Mouse (Mus musculus) gastrocnemius, postnatal 25 days (tissue): ENCODE results near the gene Fh1. TPM values are rescaled to one million over a fixed set of nuclear protein-coding genes. Genes with fewer than 3 reads are reported as not detected.

Experiments used
- DNase-seq: peaks from one replicate; pipeline ENCODE4 v3.0.0; 2022
- long read RNA-seq, 2 experiments: library from polyadenylated mRNA; stranded (forward); transcript quantifications; one replicate each; pipeline ENCODE4 v2.0.0; 2021
- total RNA-seq, 2 experiments: library from RNA; stranded (reverse); gene quantifications; 1 replicate in 1 of 2; 2 replicates in 1 of 2; pipeline ENCODE4 v1.2.3; 2021

Gene Fh1
- total RNA-seq: 100 to 1,000 TPM; 273 to 299 TPM
- long read RNA-seq, experiment 1, transcript Fh1-201 (10 exons, 2,636 nt): major isoform, 568 of 847 reads
- long read RNA-seq, experiment 1, transcript Fh1-202 (2 exons, 539 nt): minor isoform, 9 of 847 reads
- long read RNA-seq, experiment 1, transcript Fh1-203 (3 exons, 936 nt): minor isoform, 247 of 847 reads
- long read RNA-seq, experiment 1, partial matches to known transcripts: 12 of 847 reads
- long read RNA-seq, experiment 1, other reads (novel, unspliced or antisense): 11 of 847 reads
- long read RNA-seq, experiment 2, transcript Fh1-203 (3 exons, 936 nt): minor isoform, 153 of 776 reads
- long read RNA-seq, experiment 2, transcript Fh1-201 (10 exons, 2,636 nt): major isoform, 594 of 776 reads
- long read RNA-seq, experiment 2, partial matches to known transcripts: 10 of 776 reads
- long read RNA-seq, experiment 2, other reads (novel, unspliced or antisense): 16 of 776 reads

DNA sequence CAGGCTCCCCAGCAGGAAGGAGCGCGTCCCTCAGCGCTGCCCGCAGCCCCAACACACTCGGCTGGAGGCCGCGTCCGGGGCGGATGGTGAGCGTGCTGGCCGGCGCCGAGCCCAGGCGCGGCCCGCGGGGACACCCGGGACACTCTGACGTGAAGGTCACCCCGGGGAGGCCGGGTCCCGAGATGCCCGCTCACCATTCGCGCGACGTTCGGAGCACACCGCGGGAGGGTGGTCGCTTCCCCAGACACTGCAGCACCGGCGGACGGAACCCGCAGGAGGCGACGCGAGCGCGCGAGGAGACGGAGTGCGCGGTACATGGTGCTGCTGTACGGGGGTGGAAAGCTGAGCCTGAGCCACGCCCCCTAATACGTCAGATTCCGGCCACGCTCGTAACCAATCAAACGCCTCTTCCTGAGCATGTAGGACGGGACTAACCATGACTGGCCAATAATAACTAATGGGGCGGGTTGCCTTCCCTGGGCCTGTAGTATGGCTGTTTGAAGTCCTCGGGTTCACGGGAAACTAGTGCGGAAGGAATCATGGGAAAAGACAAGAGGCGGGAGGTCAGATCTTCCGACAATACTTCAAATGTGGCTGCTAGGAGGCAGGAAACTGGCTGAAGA lies at the start of gene Fh1:
Gene Fh1 (minus strand): TSS at position 379 of the 623 bp plus-strand sequence.
- peak; percentile 96 for DNase-seq

DNA sequence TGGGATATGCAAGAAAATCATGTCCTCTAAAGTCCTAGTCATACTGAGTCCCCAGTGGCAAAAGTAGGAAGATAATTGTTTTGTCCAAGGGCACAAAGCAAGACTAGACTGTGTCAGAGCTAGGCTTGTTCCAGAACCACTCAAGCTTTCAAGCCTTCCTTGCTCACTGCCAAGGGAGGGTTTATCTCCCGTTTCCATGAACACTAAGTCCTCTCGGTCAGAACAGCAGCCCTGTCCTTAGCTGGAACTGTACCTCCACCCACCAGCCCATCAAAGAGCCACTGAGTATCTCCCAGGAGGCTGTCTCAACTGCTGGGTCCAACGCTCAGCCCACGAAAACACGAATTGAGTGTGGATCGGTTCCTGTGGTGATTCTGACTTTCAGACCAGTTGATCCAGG lies 49.7 kb upstream of the Fh1 start:
- no peak for DNase-seq

DNA sequence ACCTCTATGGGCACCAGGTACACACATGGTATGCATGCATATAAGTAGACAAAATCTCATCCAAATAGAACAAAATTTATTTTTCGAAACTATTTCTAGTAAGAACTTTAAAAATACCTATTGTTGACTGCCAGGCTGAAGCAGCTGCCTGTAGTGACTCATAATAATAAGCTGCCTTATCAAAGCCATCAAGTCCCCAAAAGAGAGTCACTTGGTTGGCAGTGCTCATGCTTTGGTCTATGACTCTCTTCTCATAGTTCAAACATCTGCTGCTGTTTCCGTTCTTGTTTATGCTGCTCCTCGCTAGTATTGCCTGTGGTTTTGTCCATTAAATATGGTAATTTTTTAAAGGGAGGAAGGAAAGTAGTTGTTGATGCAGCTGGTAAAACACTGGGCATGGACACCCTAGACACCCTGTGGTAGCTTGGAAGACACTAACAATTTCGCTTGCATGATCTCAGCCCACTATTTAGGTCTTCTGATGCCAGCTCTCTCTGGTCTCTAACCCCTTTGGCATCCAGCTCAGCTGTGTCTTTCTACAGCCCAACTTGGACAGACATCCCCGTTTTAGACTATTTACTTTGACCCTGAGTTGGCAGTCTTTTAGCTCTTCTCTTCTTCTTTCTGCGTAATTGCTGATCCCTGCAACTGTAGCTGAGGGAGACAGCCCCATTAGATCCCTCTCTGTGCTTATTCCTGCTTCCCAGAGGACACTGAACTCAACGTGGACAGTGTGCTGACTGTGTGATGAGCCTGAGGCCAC lies 48.3 kb upstream of the Fh1 start:
- DNase-seq: no peak

DNA sequence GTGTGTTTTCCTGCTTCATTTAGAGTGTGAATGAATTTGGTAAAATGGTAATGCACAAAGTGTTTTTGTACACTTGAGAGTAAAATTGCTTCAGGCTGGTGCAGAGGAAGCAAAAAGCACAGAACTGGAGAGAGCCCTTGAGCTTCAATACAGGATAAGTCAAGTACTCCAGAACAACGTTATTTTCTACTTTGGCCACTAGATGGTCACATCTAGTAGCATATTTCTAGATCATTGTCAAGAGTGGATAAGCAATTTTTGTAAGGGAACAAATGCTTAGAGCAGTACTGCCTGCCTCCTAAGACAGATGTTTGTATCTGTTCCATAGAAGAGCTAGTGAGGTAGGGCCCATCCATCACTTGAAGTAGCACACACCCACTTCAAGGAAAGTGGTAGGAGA lies 46.2 kb upstream of the Fh1 start:
- no peak for DNase-seq

DNA sequence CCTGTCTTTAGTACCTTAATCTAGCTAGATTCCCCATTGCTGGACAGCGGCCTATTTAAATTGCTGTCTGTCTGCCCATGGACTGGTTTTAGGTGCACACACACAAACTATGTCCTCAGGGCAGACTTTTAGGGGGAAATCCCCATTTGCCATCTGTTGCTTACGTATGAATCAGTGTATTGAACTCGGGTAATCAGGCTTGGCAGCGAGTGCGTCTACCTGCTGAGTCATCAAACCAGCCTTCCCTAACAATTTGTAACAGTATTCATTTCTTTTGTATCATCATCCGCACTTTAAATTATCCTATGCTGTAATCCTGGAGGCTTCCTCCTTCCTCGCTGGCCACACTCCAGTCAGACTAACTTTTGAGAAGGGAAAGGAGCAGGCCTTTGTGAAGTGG lies 44.6 kb upstream of the Fh1 start:
- no peak for DNase-seq

DNA sequence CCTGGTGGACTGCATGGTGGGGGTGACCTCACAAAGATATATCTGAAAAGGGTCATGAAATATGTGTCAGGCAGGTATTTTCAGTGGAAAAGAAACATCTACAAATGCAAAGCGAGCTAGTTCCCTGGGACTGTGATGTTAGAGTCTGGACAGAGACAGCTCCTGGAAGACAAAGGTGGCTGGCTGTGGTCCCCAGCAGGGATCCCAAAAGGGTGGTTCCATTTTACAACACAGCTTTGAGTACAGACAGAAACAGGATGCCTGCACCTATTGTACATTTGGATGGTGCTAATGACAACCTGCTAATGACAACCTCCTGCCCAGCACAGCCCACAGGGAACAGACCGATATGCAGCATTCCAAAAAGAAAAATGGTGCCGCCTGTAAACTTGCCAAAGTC lies 44.0 kb upstream of the Fh1 start:
- DNase-seq: no peak

DNA sequence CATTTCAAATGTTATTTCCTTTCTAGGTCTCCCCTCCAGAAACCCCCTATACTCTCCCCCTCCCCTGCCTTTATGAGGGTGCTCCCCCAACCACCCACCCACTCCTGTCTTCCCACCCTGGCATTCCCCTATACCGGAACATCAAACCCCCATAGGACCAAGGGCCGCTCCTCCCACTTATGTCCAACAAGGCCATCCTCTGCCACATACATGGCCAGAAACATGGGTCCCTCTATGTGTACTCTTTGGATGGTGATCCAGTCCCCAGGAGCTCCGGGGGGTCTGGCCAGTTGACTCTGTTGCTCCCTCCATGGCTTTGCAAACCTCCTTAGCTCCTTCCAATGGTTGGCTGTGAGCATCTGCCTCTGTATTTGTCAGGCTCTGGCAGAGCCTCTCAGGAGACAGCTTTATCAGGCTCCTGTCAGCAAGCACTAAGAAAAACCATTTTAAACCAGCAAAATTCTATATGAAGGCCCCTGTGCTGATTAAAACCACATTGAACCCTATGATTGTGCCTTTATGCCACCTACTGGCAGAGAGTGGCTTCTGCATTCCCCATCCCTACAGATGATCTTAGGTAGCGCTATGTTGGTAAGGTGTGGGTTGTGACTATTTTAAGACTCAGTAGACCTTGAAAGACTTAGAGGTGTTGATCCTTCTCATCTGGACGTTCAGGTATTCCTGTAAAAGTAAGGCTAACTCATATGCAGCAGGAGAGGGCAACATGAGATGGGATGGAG lies 43.4 kb upstream of the Fh1 start:
- DNase-seq: no peak

DNA sequence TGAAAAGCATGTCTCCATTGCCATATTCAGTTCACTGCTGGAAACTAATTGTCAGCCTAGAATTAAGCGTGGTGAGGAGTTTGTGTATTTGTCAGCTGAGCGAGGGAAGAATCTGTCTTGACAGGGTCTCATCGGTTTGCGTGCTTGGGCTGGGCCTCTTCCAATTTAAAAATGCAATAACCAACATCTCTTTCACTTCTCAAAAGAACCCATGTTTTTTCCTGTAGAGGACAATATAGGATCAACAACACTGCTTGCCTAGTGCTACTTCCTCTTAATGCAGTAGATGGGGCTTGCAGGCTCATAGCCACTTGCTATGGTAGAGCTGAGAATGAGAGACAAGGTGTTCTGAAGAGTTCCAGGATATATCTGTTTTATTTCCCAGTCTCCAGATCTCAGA lies 34.5 kb upstream of the Fh1 start:
- DNase-seq: no peak

DNA sequence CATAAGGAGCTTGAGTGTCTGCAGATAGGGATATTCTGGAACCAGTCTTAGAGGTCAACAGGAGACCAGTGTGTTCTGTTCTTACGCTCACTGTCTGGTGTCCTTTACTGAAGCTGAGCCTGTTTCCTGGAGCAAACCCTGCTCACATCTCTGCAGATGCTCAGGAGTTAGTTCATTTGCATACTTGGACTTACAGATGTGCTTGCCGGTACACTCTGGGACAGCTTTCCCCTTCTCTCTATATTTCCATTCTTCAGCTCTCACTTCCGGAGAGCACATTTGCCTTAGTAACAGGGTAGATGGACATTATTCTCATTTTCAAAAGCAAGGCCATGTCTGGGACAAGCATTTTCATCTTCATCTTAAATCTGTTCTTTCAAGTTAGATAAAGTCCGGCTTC lies 23.2 kb upstream of the Fh1 start:
- no peak for DNase-seq

DNA sequence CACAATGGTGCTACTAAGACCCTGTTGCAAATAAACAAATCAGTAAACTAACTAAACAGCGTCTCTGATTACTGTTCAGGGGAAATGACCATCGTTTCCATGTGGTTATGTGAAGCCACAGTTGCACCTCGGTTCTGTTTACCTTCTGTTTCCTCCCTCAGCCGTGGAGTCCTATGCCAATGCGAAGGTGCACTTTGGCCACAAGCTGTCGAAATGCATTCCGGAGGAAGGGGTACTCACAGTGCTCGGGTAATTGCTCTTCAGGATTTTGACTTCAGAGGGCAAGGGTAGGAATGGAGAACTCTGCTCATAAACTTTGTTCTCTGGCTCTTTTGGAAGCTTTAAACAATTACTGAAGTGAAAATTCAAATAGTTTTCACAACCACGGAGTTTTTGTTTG lies 21.5 kb upstream of the Fh1 start:
- no peak for DNase-seq

DNA sequence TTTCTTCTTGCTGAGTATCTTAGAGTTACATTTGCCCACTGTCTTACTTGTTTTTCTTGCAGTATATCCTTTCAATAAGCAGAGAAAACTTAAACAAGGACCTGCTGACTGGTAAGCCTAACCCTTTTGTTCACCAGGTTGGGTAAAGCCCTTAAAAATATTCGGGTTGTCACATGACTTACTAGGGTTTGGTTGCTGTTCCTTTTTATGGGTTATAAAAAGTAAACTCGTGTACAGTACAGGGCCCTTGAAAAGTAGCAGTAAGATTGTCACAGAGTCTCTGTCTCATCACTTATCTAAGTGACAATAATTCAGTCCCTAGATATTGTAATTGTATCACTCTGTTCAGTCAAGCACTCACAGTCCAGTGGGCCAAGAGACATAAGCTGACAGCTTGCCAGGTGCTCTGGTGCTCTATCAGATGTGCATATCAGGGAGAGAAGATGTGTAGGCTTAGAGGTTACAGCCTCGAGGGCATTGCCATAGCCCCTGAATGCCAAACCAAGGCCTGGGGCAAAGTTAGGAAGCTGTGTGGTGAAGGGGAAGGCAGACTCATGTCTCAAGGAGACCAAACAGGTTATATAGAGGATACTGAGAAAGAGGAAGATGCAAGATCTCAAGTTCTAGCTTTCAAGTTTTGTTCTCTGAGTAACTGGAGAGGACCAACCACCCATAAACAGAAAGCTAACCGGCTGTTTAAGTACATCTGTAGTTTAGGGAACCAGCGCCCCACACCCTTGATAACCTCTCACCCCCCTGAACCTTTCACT lies 18.2 kb upstream of the Fh1 start:
- no peak for DNase-seq

DNA sequence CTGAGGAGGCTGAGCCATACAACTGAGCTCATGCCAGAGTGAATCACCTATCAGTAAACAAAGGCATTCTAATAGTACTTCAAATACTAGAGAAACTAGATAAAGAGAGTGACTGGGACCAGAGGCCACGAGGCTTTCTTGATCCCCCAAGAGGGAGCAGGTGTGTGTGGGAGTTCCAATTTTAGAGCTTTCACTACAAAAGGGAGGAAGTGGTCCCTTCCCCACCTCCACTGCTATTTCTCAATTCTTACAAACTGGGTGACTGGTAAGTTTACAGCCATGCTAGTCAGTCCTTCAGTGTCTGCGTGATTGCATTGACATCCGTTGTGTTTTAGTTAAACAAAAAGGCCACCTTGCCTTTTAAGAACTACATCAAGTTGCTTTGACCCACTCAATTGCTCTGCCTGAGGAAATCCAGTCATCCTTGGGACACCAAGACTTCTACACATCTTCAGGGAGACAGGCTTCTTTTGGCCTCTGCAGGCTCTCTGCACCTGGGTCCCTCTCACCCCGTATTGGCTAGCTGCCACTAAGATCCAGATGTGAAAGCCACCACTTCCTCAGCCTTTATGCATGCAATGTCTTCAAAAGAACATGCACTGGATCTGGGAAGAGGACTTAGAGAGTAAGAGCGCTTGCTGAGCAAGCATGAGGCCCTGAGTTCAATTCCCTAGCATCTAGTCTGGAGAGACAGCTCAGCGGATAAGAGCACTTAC lies 15.2 kb upstream of the Fh1 start:
- no peak for DNase-seq

DNA sequence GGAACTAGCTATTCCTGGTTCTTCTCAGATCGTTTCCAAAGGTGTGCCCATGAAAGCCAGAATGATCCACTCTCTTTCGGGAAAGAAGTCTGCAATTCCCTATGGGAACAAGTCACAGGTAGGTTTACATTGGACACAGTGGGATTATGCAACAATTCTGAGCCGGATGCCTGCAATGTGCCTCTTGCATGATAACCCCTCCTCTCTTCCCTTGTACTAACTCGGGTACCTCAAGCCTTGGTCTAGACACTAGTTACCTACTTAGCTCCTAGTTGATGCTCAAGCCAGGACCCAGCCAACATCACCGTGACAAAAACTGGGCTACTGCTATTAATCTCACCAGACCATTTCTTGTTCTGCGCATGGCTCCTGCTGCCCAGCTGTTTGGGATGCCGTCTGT lies 13.6 kb upstream of the Fh1 start:
- no peak for DNase-seq

DNA sequence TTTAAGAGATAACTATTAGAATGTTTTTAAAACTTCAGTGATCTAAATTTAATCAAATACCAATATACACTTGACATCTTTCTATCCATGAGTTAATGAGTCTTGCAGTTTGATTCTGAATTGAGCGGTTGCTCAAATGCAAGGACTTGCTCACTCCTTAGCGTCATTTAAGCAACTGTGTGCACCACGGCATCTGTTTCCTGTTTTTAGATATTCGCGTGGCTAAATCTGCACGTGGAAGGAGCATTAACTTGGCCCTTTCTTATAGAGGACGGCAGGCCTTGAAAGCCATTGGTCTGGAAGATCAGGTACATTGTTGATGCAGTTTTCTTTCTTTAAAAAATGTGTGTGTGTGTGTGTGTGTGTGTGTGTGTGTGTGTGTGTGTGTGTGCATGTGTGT lies 12.2 kb upstream of the Fh1 start:
- DNase-seq: no peak

DNA sequence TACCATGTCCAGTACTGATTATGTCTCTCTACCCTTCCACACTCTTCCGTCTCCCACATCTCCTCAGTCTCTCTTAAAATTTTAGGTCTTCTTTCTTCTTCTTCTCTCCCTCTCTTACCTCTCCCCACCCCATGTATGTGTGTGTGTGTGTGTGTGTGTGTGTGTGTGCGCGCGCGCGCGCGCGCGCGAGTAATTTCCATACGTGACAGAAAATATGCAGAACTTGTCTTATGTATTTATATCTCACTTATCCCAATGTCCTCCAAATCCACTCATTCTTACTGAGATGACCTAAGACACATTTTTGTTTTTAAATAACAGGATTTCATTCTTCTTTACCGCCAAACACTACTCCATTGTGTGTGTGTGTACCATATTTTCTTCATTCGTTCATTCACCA lies 7.0 kb upstream of the Fh1 start:
- no peak for DNase-seq

DNA sequence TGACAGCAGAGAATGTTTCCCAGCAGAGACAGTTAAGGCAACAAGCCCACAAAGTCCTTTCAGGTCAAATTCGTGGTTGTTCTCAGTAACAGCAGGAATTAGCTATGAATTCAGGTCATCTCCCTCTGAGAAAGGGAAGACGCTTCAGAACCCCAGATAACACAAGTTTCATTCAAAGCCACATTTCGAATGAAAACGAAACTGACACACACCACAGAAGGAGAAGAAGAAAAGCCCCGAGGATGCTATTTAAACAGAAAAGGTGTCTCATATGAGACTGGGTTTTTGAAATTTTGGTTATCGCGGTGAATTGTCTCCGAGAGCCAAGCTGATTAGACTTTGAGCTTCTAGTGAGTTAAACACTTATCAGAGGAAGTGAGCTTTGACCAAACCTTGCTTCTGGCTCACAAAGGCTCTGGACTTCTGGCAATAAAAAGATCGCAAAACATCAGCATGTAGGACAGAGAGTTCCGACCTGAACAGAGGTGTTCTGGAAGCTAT lies 6.3 kb upstream of the Fh1 start:
- DNase-seq: no peak

DNA sequence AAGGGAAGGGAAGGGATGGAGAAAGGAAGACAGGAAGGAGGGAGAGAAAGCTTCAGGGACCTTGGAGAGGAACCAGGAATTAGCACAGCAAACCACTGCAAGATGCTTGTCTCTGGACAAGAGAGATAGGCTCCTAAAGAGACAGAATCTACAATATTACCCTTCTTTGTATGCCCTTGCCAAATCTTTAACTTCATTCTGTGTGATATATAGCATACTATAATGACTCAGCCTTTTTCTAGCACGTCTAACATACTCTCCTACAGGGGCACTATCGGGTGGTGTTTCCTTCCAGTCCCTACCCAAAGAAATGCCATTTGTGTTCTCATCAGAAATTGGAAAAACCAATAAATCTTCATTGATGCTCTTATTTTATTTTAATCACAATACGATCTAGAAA lies 5.6 kb upstream of the Fh1 start:
- no peak for DNase-seq

DNA sequence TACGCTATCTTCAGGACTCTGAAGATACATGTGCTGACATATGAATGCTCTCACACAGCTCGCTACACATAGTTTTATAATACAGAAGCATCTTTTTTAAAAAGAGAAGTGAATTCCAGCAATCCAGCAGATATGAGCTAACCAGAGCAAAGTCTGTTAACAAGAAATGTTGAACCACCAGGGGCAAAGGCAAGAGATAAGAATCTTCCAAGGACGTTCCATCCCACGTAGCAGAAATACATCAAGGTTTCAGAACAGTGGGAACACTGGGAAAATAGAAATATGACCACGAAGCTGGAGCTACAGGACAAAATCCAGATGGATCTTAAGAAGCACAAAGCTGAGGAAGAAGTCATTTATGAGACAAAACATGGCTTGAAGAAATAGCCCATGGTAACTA lies 4.9 kb upstream of the Fh1 start:
- no peak for DNase-seq

DNA sequence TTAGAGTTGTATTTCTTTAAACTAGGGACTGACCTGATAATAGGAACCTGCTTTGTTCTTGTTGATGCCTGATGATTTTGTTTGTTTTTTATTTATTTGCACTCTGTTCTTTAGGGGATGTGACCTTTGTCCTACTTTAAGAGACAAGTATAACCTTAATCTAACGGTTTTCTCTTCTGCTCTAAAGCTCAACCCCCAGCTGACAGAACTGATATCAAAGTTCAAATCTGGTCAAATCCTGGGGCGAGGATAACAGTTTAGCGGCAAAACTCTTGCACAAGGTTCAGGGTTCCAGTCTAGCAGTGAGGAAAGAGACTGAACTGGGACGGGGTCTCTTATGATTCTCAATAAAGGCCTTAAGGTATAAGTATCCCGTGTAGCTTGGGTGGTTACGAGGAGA lies 3.8 kb upstream of the Fh1 start:
- no peak for DNase-seq

DNA sequence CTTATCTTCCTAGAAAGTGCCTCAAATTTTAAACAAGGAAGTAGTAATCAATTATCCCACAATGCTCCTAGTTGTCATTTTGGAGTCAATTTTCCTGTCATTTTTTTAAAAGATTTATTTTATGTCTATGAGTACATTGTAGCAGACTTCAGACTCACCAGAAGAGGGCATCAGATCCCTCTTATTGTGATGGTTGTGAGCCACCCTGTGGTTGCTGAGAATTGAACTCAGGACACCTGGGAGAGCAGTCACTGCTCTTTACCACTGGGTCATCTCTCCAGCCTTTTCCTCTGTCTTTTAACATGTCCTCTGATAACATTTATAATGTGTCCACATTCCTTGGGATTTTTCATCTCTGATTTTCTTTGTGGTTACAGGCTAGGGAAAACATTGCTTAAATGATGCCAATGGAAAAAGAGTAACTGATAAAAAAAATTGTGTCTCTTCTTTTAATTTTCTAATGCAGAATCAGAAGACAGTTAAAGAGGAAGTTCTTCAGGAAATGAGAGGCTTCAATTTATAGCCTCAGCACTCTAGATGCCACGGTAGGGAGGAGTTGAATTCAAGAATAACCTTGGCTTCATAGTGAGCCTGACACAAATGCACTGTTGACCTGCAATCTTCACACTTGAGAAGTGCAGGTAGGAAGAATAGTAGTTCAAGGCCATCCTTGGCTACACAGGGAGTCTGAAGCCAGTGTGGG lies 706 bp upstream of the Fh1 start:
- no peak for DNase-seq
